Mouse (Mus musculus) myocyte (in vitro differentiated cells): ENCODE results near the gene Gm45713.

Source experiments
- CEBPB ChIP-seq: IDR thresholded peaks from 2 replicates; pipeline ENCODE4 v1.6.1; 2011; ENCODE audit warnings: mild to moderate bottlenecking, moderate library complexity; ENCODE audit not compliant: poor library complexity, insufficient read depth, severe bottlenecking
- E2F4 ChIP-seq: IDR thresholded peaks from one replicate; pipeline ENCODE4 v1.6.1; 2011; ENCODE audit warnings: mild to moderate bottlenecking, control low read depth, moderate library complexity; ENCODE audit not compliant: insufficient read depth
- MAX ChIP-seq: IDR thresholded peaks from one replicate; pipeline ENCODE4 v1.6.1; 2011; ENCODE audit warnings: low read depth, mild to moderate bottlenecking, control low read depth
- MYOD1 ChIP-seq, 3 experiments: IDR thresholded peaks; one replicate each; pipeline ENCODE4 v1.6.1; 2011; ENCODE audit warnings: control low read depth in 2 of 3, low read depth in 2 of 3, mild to moderate bottlenecking in 2 of 3, moderate library complexity in 1 of 3; ENCODE audit not compliant: insufficient read length in 2 of 3, control insufficient read depth in 1 of 3
- MYOG ChIP-seq, 3 experiments: IDR thresholded peaks; one replicate each; pipeline ENCODE4 v1.6.1; 2011; ENCODE audit warnings: control low read depth in 2 of 3, low read depth in 2 of 3, mild to moderate bottlenecking in 2 of 3; ENCODE audit not compliant: insufficient read length in 2 of 3, control insufficient read depth in 1 of 3, insufficient read depth in 1 of 3
- POLR2A ChIP-seq: IDR thresholded peaks from one replicate; pipeline ENCODE4 v1.6.1; 2011; ENCODE audit warnings: low read depth, mild to moderate bottlenecking, control low read depth, moderate library complexity; ENCODE audit not compliant: insufficient read length
- REST ChIP-seq: IDR thresholded peaks from one replicate; pipeline ENCODE4 v1.6.1; 2011; ENCODE audit warnings: mild to moderate bottlenecking, control low read depth, moderate library complexity; ENCODE audit not compliant: insufficient read depth, insufficient read length
- TCF12 ChIP-seq: IDR thresholded peaks from one replicate; pipeline ENCODE4 v1.6.1; 2011; ENCODE audit warnings: mild to moderate bottlenecking, control low read depth; ENCODE audit not compliant: poor library complexity, insufficient read depth, severe bottlenecking
- TCF3 ChIP-seq: IDR thresholded peaks from one replicate; pipeline ENCODE4 v1.6.1; 2011; ENCODE audit warnings: low read depth, control low read depth; ENCODE audit not compliant: insufficient read length
- USF1 ChIP-seq: IDR thresholded peaks from one replicate; pipeline ENCODE4 v1.6.1; 2011; ENCODE audit warnings: low read depth, mild to moderate bottlenecking, control low read depth, moderate library complexity

- TF ChIP-seq E2F4 = no peak
- TF ChIP-seq USF1 = no peak
- no peak for TF ChIP-seq TCF12
- TF ChIP-seq MAX = no peak
- no peak for TF ChIP-seq POLR2A
- TF ChIP-seq REST = no peak
- no peak for TF ChIP-seq TCF3
- no peak for TF ChIP-seq MYOG (IDR thresholded peaks at IDR 0.05; ENCODE audit: control insufficient read depth in 1 of 3, insufficient read depth in 1 of 3, insufficient read length in 2 of 3, low read depth in 2 of 3)
- TF ChIP-seq MYOD1 (IDR thresholded peaks at IDR 0.05; ENCODE audit: control insufficient read depth in 1 of 3, insufficient read length in 2 of 3, low read depth in 2 of 3) = no peak
- no peak for TF ChIP-seq CEBPB
Observed at GRCm38 (mm10) chr7:45137171-45138006, 1.4 kb upstream of the Gm45713 start.
